Comparison of ENCODE assay signal across 17 mouse cellular contexts in the genomic region with DNA sequence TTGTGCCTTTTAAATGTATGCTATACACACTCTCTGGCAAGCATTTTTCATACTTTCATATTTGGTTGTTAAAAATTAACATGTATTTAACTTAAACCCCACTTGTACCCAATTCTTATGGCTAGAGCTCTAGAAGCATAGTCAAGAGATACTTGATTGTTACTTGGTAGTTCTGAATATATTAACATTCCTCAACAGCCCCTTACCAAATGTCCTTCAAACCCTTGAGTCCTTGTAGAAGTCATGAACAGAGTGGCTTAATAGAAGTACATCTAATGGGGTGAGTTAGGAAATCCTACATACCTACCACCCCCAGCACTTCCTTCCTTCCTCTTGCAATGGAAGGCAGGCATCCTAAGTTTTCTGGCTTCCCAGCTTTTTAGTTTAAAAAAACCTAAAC.
"Had no signal": no experiment of that assay in that cellular context is flagged by ENCODE, and none has a peak within 500 bp of the region (broad histone marks: within the 10 kb centered on the region; RNA-seq: fewer than 3 reads in every experiment).

No protein-coding gene starts in this region.

- H3K36me3 ChIP-seq: liver, embryonic 13.5 days; liver, embryonic 15.5 days; midbrain, embryonic 10.5 days; midbrain, embryonic 12.5 days; neural tube, embryonic 13.5 days; stomach, embryonic 15.5 days had no signal

- H3K9me3 ChIP-seq: liver, embryonic 13.5 days; liver, embryonic 15.5 days; midbrain, embryonic 10.5 days; midbrain, embryonic 12.5 days; neural tube, embryonic 13.5 days; stomach, embryonic 15.5 days had no signal

- H3K4me1 ChIP-seq: liver, embryonic 13.5 days; liver, embryonic 15.5 days; midbrain, embryonic 12.5 days; neural tube, embryonic 13.5 days; stomach, embryonic 15.5 days had no signal

- H3K9ac ChIP-seq: liver, embryonic 13.5 days; liver, embryonic 15.5 days; liver, postnatal 0 days; midbrain, embryonic 12.5 days; neural tube, embryonic 13.5 days; stomach, embryonic 15.5 days had no signal

- H3K27me3 ChIP-seq: liver, embryonic 13.5 days; liver, embryonic 15.5 days; midbrain, embryonic 12.5 days; neural tube, embryonic 13.5 days; stomach, embryonic 15.5 days had no signal

- H3K4me2 ChIP-seq: liver, embryonic 11.5 days; liver, embryonic 13.5 days; liver, embryonic 15.5 days; midbrain, embryonic 12.5 days; neural tube, embryonic 13.5 days; stomach, embryonic 15.5 days had no signal

- H3K4me3 ChIP-seq: liver, embryonic 13.5 days; liver, embryonic 15.5 days; midbrain, embryonic 10.5 days; midbrain, embryonic 12.5 days; myocyte; neural tube, embryonic 13.5 days; stomach, embryonic 15.5 days had no signal

- DNase-seq: liver; liver, embryonic 13.5 days; liver, postnatal 0 days; midbrain, embryonic 14.5 days; right cerebral cortex, postnatal 14 days; thymus, adult 2 months; thymus, postnatal 25 days; thymus, postnatal 4 days had no signal

- ATAC-seq: liver, postnatal 0 days; midbrain, embryonic 16.5 days had no signal

- H3K27ac ChIP-seq: liver, embryonic 13.5 days; liver, embryonic 15.5 days; midbrain, embryonic 10.5 days; midbrain, embryonic 12.5 days; neural tube, embryonic 13.5 days; stomach, embryonic 15.5 days; stomach, postnatal 0 days had no signal
